Mouse (Mus musculus): Measurements from ENCODE around the gene Agap3.
A peak's percentile ranks its signal among the peaks of the same experiment; 100 is the strongest.

The Agap3 gene

GRCm38 (mm10) chr5:24452030-24452690, at the start of gene Agap3:
Gene Agap3, plus strand, starts transcription at chr5:24452177.
- peak in 1 of 2 experiments; percentile 27 for DNase-seq (ENCODE audit: low spot score in 2 of 2)

DNA sequence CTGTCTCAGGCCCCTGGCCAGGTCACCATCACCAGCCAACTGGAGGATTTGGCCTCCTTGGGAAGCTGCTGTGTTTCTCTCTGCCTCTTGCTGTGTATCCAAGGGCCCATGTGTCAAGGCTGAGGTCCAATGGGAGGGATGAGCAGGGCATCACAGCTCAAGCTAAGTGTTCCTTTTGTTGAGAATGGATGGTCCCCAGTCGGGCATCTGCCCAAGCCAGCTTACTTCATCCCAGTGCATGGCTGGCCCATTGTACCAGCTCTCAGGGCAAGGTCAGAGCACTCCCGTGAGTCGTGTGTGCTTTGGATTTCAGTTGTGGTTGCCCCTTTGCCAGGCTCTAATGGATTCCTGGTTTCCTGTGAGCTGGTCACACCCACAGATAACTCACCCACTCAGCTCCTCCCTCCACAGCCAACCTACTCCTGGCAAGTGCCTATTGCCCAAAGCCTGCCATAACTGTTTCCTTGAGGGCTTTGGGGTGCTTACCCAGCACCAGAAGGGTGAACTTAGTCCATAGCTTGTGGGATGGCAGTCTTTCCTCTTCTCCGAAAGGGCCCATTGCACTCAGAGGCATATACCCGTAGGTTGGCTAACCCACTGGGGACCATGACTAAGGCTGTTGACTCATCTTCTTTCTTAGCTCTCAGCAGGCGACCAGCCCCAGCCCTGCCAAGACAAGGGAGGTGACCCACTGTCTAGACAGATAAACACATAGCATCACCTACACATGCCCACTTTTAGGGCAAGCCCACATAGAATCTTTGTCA, 47.2 kb upstream of the Agap3 start:
- no peak for DNase-seq (ENCODE audit: low spot score in 2 of 2)

GRCm38 (mm10) chr5:24405389-24405876, 46.5 kb upstream of the Agap3 start:
- DNase-seq (ENCODE audit: low spot score in 2 of 2), result no peak

GRCm38 (mm10) chr5:24408651-24409050, 43.3 kb upstream of the Agap3 start:
- DNase-seq (ENCODE audit: low spot score in 2 of 2), result no peak

DNA sequence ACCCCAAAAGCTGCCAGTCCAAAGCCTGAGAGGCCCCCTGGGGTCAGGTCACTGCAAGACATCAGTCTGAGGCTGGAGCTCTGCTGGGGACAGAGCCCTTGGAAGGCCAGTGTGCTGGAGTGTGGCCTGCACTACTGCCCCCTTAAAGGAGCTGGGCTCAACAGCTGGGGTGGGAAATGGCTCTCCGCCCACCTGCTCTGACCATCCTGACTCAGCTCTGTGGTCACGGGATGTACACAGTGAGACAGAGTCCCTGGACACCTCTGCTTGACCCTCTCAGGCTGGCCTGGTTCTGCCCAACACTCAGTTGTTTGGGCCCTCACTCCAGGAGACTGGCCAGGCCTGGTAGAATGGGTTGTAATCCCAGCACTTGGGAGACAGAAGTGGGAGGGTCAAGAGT, 42.5 kb upstream of the Agap3 start:
- no peak for DNase-seq (ENCODE audit: low spot score in 2 of 2)

DNA sequence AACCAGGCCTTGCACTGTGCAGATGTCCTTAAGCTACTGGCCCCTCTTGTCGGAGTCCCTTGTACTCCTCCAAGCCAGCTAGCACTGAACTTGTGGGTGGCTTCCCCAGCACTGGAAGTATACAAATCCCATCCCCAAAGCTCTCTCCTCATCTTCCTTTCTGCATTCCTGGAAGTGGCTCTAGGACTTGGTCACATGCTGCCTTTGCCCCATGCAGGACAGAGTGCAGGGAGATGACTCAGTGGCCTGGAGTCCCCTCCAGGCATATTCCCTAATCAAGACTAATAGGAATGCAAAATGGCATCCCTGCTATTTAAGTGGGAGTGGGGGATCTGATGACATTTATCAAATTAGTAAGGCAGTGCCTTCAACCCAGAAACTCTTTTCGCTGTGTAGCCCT, 39.9 kb upstream of the Agap3 start:
- DNase-seq (ENCODE audit: low spot score in 2 of 2), result no peak

DNA sequence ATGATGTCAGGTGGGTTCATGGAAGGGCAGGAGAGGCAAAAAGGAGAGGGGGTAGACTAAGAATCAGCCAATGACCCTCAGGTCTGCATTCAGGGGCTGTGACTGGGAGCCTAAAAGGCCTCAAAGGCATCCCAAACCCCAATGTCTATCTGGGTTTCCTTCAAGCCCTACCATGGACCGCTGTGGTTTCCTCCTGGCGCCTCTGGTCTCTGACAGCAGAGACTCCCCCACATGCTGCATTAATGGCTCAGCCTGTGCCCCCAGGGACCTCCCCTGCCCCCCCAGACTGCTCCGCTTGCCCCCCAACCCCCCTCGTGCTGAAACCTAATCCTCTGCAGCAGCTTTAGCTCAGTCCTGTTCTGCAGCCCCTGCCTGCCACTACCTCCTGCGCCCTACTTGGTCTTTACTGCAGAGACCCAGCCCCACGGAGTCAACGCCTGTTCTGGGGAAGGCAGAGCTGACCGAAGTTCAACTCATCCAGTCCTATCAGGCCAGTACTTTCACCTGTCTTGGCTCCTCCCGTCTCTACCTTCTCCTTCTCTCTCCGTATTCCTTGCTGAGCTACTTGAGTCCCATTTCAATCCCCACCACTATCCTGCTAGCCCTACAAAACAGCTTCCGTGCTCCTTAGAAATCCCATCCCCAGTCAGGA, 38.8 kb upstream of the Agap3 start, which contains the start of gene Asic3:
TSS of gene Asic3 (plus strand) at position 351 of the 652 bp plus-strand sequence.
- no peak for DNase-seq (ENCODE audit: low spot score in 2 of 2)

- DNase-seq (ENCODE audit: low spot score in 2 of 2), result no peak
Measured at GRCm38 (mm10) chr5:24413938-24414337, 38.0 kb upstream of the Agap3 start.

GRCm38 (mm10) chr5:24416222-24416736, 35.7 kb upstream of the Agap3 start:
- DNase-seq (ENCODE audit: low spot score in 2 of 2), result peak; percentile 66 to 75

DNA sequence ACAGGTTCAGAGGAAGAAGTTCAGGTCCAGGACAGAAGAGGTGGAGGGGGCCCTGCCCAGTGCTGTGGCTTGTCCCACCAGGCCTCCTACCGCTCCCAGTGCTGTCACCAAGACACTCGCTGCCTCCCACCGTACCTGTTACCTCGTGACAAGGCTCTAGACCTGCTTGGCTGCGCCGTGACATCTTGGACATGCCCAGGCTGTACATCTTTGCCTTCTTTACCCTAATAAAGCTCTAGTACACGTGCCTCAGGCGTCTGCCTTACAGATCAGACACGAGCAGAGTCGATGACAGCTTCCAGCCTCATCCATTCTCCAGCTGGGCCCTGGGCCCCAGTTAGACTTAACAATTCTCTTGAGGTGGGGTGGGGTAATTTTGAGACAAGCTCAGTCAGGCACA, 34.4 kb upstream of the Agap3 start:
- no peak for DNase-seq (ENCODE audit: low spot score in 2 of 2)

- no peak for DNase-seq (ENCODE audit: low spot score in 2 of 2)
Measured at GRCm38 (mm10) chr5:24420381-24420780, 31.6 kb upstream of the Agap3 start.

- peak; percentile 99 to 100 for DNase-seq (ENCODE audit: low spot score in 2 of 2)
Measured at GRCm38 (mm10) chr5:24423129-24424003, 28.6 kb upstream of the Agap3 start, which contains the start of the genes Cdk5 and Slc4a2. Gene Cdk5, minus strand, starts transcription at chr5:24423530. Gene Slc4a2, plus strand, starts transcription at chr5:24423837.

DNA sequence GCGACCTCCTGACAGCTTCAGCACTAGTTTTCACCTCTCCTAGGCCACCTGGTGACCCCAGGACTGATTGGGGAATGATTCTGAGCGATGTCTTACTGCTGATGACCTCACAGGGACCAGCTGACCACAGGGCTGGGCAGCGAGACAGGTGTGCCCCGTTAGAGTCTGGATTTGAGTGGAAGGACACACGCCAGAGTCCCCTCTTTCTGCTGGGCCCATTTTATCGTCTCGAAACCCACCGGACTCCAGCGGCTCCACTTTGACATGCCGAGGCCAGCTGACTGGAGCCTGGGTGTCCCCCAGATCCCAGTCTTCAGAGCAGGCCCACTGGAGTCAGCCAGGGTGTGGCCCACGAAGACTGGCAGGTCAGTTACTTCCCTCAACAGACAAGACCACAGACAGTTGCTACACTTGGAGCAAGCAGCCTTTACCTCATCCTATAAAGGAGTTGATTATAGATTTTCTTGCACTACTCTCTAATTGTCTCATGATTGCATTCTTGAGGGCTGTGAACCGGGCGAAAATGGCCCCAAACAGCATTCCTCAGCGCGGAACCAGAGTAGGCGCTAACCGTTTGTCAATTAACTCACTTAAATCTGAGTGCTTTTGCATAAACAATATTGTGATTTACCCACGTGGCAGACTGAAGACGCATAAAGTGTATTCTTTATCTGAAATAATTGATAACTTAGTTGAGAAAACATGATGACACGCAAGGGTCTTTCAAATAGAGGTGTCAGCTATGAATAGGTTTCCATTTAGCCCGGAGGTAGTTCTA, 27.8 kb upstream of the Agap3 start:
- DNase-seq (ENCODE audit: low spot score in 2 of 2), result peak in 1 of 2 experiments; percentile 30

GRCm38 (mm10) chr5:24424861-24425411, 27.0 kb upstream of the Agap3 start:
- peak; percentile 51 to 71 for DNase-seq (ENCODE audit: low spot score in 2 of 2)

DNA sequence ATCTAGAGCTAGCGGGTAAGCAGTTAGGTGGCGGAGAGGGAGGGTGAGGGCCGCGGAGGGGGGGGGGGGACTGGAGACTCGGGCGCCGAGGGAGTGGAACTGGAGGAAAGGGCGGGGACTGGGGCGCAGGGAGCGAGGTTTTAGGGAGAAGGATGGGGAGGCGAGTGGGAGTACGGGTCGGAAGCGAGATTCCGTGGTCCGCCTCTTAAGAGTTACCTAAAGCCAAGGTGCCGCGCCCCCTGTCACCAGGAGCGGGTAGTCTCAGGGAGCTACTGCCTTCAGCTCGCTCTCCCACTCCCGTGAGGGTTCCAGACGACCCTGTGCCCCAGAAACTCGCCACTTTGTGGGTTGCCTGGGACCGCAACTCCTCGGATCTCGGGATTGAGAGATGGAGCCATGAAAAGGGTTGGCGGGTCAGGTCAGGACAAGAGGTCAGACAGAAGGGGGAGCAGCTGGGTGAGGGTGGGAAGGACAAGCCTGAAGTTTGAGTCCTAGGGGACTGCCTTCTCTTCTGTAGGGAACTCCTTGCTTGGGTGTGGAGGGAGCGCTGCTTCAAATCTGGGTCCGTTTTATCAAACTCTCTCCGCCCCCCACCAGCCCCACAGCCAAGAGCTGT, 26.4 kb upstream of the Agap3 start:
- peak in 1 of 2 experiments; percentile 29 for DNase-seq (ENCODE audit: low spot score in 2 of 2)

- no peak for DNase-seq (ENCODE audit: low spot score in 2 of 2)
Measured at GRCm38 (mm10) chr5:24426037-24426432, 25.9 kb upstream of the Agap3 start.

- DNase-seq (ENCODE audit: low spot score in 2 of 2), result no peak
Measured at GRCm38 (mm10) chr5:24426556-24427284, 25.3 kb upstream of the Agap3 start.

DNA sequence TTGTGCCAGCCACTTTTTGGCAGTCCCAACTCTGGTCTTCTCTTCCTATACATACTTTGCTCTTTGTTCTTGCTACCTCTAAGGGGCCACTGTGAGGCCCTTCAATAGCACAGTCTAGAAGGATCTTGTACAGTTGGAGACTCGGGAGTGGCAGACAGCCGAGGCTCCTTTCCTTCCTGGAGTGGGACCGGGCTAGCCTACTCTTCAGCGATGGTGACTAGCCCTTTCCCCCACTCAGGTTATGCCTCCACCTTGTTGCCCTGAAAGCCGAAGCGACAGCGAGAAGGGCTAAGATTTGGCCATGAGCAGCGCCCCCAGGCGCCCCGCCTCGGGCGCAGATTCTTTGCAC, 24.7 kb upstream of the Agap3 start:
- no peak for DNase-seq (ENCODE audit: low spot score in 2 of 2)

GRCm38 (mm10) chr5:24427981-24428402, 24.0 kb upstream of the Agap3 start:
- no peak for DNase-seq (ENCODE audit: low spot score in 2 of 2)

All from right cerebral cortex, adult 2 months (tissue).